Comparison of ENCODE assay signal across 8 mouse cellular contexts in the genomic region with DNA sequence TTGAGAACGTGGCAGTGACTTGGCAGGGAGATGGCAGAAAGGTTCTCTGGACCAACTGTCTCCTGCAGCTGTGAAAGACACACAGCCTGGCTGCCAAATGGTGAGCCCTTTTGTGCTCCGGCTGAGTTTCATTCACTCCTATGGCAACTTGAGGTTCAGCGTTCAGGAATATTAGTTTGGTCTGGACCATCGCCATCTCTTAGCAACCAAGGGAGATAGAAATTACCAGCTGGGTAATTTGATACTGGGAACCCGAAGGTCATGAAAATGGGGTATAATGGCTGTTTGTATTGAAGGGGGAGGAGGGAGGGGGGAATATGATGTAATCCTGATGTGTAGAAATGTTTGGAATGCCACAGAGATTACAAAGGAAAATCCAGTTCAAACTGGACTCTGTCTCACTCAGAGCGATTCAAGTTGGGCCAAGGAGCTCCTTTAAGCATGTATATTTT.
DNase-seq lines count a peak whose midpoint lies in the region; ATAC-seq and TF ChIP-seq lines count a peak whose summit lies in the region.

No protein-coding gene starts in this region.

- H3K4me3 ChIP-seq in heart, embryonic 10.5 days, result no peak overlapping the region
- no peak overlapping the region for H3K4me3 ChIP-seq in cortical plate, adult 2 months (ENCODE audit: insufficient read depth, low read length)
- H3K4me3 ChIP-seq in heart, postnatal 0 days (ENCODE audit: low read depth, low read length), result no peak overlapping the region
- H3K4me3 ChIP-seq in midbrain, embryonic 15.5 days, result no peak overlapping the region

- no peaks in the 10 kb centered on the region for H3K9me3 ChIP-seq in heart, embryonic 10.5 days
- no peaks in the 10 kb centered on the region for H3K9me3 ChIP-seq in heart, postnatal 0 days (replicated peaks; ENCODE audit: control insufficient read depth, low read length)
- no peaks in the 10 kb centered on the region for H3K9me3 ChIP-seq in midbrain, embryonic 15.5 days

- H3K27ac ChIP-seq in heart, embryonic 10.5 days, result peak overlapping the region; percentile 79
- H3K27ac ChIP-seq in cortical plate, adult 2 months (ENCODE audit: insufficient read depth, low read length), result peak overlapping the region; percentile 60; the same call in 1 of the 2 replicates
- peak overlapping the region; percentile 57 for H3K27ac ChIP-seq in heart, postnatal 0 days (ENCODE audit: low read depth)
- peak overlapping the region; percentile 69 for H3K27ac ChIP-seq in midbrain, embryonic 15.5 days

- DNase-seq in heart, embryonic 10.5 days (ENCODE audit: low spot score), result no peak
- no peak for DNase-seq in heart, postnatal 25 days (ENCODE audit: low spot score)
- DNase-seq in heart, postnatal 0 days (ENCODE audit: low spot score), result peak; percentile 39
- no peak for DNase-seq in layer of hippocampus, adult 11-12 months (ENCODE audit: low spot score)
- no peak for DNase-seq in testis, postnatal 10 days (ENCODE audit: low spot score)

- H3K4me2 ChIP-seq in heart, postnatal 0 days (ENCODE audit: low read depth, low read length), result no peak overlapping the region
- H3K4me2 ChIP-seq in midbrain, embryonic 15.5 days, result no peak overlapping the region

- H3K9ac ChIP-seq in heart, postnatal 0 days (replicated peaks; ENCODE audit: low read depth, low read length), result no peak overlapping the region
- no peak overlapping the region for H3K9ac ChIP-seq in midbrain, embryonic 15.5 days

- no peak for TF ChIP-seq EP300 in heart, postnatal 0 days (IDR thresholded peaks at IDR 0.05; ENCODE audit: low read depth)

- peaks cover 37% of the 10 kb centered on the region for H3K4me1 ChIP-seq in heart, embryonic 10.5 days
- H3K4me1 ChIP-seq in cortical plate, adult 2 months (ENCODE audit: control insufficient read depth, insufficient read depth, low read length), result peaks cover 12% of the 10 kb centered on the region
- peaks cover 13% of the 10 kb centered on the region; the same call in 1 of the 2 replicates for H3K4me1 ChIP-seq in heart, postnatal 0 days (ENCODE audit: control insufficient read depth, insufficient read depth)
- peaks cover 36% of the 10 kb centered on the region for H3K4me1 ChIP-seq in midbrain, embryonic 15.5 days

- H3K36me3 ChIP-seq in heart, embryonic 10.5 days, result no peaks in the 10 kb centered on the region
- H3K36me3 ChIP-seq in heart, postnatal 0 days (replicated peaks; ENCODE audit: control insufficient read depth, insufficient read depth, low read length), result no peaks in the 10 kb centered on the region
- H3K36me3 ChIP-seq in midbrain, embryonic 15.5 days (replicated peaks), result no peaks in the 10 kb centered on the region

- no peak for TF ChIP-seq CTCF in cortical plate, adult 2 months (IDR thresholded peaks at IDR 0.05; ENCODE audit: extremely low read depth, insufficient read depth, low read length)
- TF ChIP-seq CTCF in heart, postnatal 0 days (IDR thresholded peaks at IDR 0.05; ENCODE audit: low read depth), result no peak

- peak; percentile 79 for ATAC-seq in heart, postnatal 0 days (ENCODE audit: insufficient read depth, low read depth)
- no peak; the same call in 1 of the 2 replicates for ATAC-seq in midbrain, embryonic 15.5 days (replicated peaks)
- ATAC-seq in erythroblast, adult 5-6 weeks (replicated peaks; ENCODE audit: low FRiP score, poor library complexity, severe bottlenecking), result no peak

- no peaks in the 10 kb centered on the region for H3K27me3 ChIP-seq in heart, embryonic 10.5 days (ENCODE audit: insufficient read depth, poor library complexity, severe bottlenecking)
- no peaks in the 10 kb centered on the region for H3K27me3 ChIP-seq in heart, postnatal 0 days (ENCODE audit: control insufficient read depth, insufficient read depth, low read length)
- H3K27me3 ChIP-seq in midbrain, embryonic 15.5 days (replicated peaks), result no peaks in the 10 kb centered on the region

- no peak for TF ChIP-seq POLR2A in cortical plate, adult 2 months (IDR thresholded peaks at IDR 0.05; ENCODE audit: extremely low read depth, insufficient read depth, low read length)

- intact Hi-C loops in heart, postnatal 25 days (cut with DNase I), result loop anchor here (1.0 to 10.0 kb wide), 4 partner anchors 59 to 825 kb away; a partner anchor contains a TSS

- 54% methylated on average over 6 of the region's 6 CpGs for WGBS in heart, embryonic 10.5 days
- WGBS in heart, postnatal 0 days, result 46% methylated on average over 6 of the region's 6 CpGs
- 14% methylated on average over 6 of the region's 6 CpGs for whole genome bisulfite sequencing in midbrain, embryonic 15.5 days
